Mouse (Mus musculus) olfactory bulb, adult 2 months (tissue): ENCODE data around the gene Gpt2.

ENCODE experiments used
- CTCF ChIP-seq: fragments of 200-500 bp; IDR thresholded peaks from 2 replicates; pipeline ENCODE4 v1.5.1; 2012; ENCODE audit warnings: low read depth, mild to moderate bottlenecking, low read length, moderate library complexity; ENCODE audit not compliant: insufficient read depth
- POLR2A ChIP-seq: fragments of 200-500 bp; IDR thresholded peaks from 2 replicates; pipeline ENCODE4 v1.6.1; 2012; ENCODE audit warnings: mild to moderate bottlenecking, low read depth, low read length, moderate library complexity; ENCODE audit not compliant: insufficient read depth

DNA sequence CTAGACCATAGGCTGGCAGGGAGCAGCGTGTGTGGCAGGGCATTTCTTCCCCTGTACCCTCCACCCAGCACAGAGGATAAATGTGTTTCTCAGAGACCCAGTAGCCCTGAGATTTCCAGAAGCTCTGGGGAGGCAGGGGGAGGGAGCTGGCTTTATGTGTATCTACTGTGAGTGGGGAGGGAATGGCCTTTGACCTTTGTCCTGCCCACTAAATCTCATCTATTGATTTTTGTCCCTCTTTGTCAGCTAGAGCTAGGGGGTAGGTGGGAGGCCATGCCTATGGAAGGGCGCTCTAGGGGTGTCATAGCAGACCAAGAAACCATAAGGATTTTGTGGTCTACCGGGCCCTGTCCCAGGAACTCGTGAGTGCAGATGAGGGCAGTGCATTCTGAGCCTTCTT, 14.2 kb downstream of the Gpt2 start:
- TF ChIP-seq POLR2A, result no peak
- TF ChIP-seq CTCF, result no peak
